Mouse (Mus musculus): ENCODE results near the gene Homer2.
A peak's percentile ranks its signal among the peaks of the same experiment; 100 is the strongest.

Homer2 gene

GRCm38 (mm10) chr7:81587238-81587637 is 120.1 kb downstream of the Homer2 start:
- DNase-seq (ENCODE audit: low spot score in 2 of 2): no peak

- no peak for DNase-seq (ENCODE audit: low spot score in 2 of 2)
These were observed 122.0 kb downstream of the Homer2 start for GRCm38 (mm10) chr7:81585326-81585725.

- no peak for DNase-seq (ENCODE audit: low spot score in 2 of 2)
These were observed 123.8 kb downstream of the Homer2 start for GRCm38 (mm10) chr7:81583512-81583911.

- no peak for DNase-seq (ENCODE audit: low spot score in 2 of 2)
These were observed 128.0 kb downstream of the Homer2 start for GRCm38 (mm10) chr7:81579312-81579711.

GRCm38 (mm10) chr7:81578413-81578812 is 128.9 kb downstream of the Homer2 start:
- DNase-seq (ENCODE audit: low spot score in 2 of 2): no peak

- no peak for DNase-seq (ENCODE audit: low spot score in 2 of 2)
These were observed 129.5 kb downstream of the Homer2 start for GRCm38 (mm10) chr7:81577872-81578271.

- no peak for DNase-seq (ENCODE audit: low spot score in 2 of 2)
These were observed 131.7 kb downstream of the Homer2 start for GRCm38 (mm10) chr7:81575606-81576005.

- DNase-seq (ENCODE audit: low spot score in 2 of 2): no peak
These were observed 133.5 kb downstream of the Homer2 start for GRCm38 (mm10) chr7:81573821-81574220.

GRCm38 (mm10) chr7:81573397-81573796 is 133.9 kb downstream of the Homer2 start:
- peak in 1 of 2 experiments; percentile 53 for DNase-seq (ENCODE audit: low spot score in 2 of 2)

GRCm38 (mm10) chr7:81572610-81573268 is 134.6 kb downstream of the Homer2 start:
- no peak for DNase-seq (ENCODE audit: low spot score in 2 of 2)

GRCm38 (mm10) chr7:81571941-81572441 is 135.3 kb downstream of the Homer2 start:
- DNase-seq (ENCODE audit: low spot score in 2 of 2): no peak

- DNase-seq (ENCODE audit: low spot score in 2 of 2): peak; percentile 83 to 92
These were observed 136.0 kb downstream of the Homer2 start, which contains the start of gene Whamm for GRCm38 (mm10) chr7:81571108-81571940. Whamm (plus strand) TSS chr7:81571266.

GRCm38 (mm10) chr7:81570752-81571107 is 136.6 kb downstream of the Homer2 start:
- DNase-seq (ENCODE audit: low spot score in 2 of 2): no peak

GRCm38 (mm10) chr7:81570271-81570670 is 137.1 kb downstream of the Homer2 start:
- DNase-seq (ENCODE audit: low spot score in 2 of 2): no peak

GRCm38 (mm10) chr7:81569851-81570250 is 137.5 kb downstream of the Homer2 start:
- no peak for DNase-seq (ENCODE audit: low spot score in 2 of 2)

- DNase-seq (ENCODE audit: low spot score in 2 of 2): no peak
These were observed 139.9 kb downstream of the Homer2 start for GRCm38 (mm10) chr7:81567396-81567795.

GRCm38 (mm10) chr7:81566892-81567291 is 140.4 kb downstream of the Homer2 start, which contains the start of gene Fsd2:
Fsd2 (minus strand) TSS chr7:81566944.
- DNase-seq (ENCODE audit: low spot score in 2 of 2): no peak

- no peak for DNase-seq (ENCODE audit: low spot score in 2 of 2)
These were observed 141.0 kb downstream of the Homer2 start for GRCm38 (mm10) chr7:81566332-81566731.

- DNase-seq (ENCODE audit: low spot score in 2 of 2): no peak
These were observed 141.8 kb downstream of the Homer2 start for GRCm38 (mm10) chr7:81565381-81566055.

- no peak for DNase-seq (ENCODE audit: low spot score in 2 of 2)
These were observed 142.6 kb downstream of the Homer2 start for GRCm38 (mm10) chr7:81564766-81565165.

GRCm38 (mm10) chr7:81563506-81564015 is 143.8 kb downstream of the Homer2 start:
- no peak for DNase-seq (ENCODE audit: low spot score in 2 of 2)

- no peak for DNase-seq (ENCODE audit: low spot score in 2 of 2)
These were observed 146.1 kb downstream of the Homer2 start for GRCm38 (mm10) chr7:81561211-81561610.

All from urinary bladder, postnatal 36 days (tissue).